In genomic region chr3:109088460-109088859, GRCm38 (mm10) we compare ENCODE assay signal across 29 mouse cellular contexts. TPM values are rescaled to one million over a fixed set of nuclear protein-coding genes. Genes with fewer than 3 reads are reported as not detected.
A peak's percentile ranks its signal among the peaks of the same experiment; 100 is the strongest.
DNase-seq lines count a peak whose midpoint lies in the region; ATAC-seq lines count a peak whose summit lies in the region.
"Had no signal": no experiment of that assay in that cellular context is flagged by ENCODE, and none has a peak within 500 bp of the region (broad histone marks: within the 10 kb centered on the region; RNA-seq: fewer than 3 reads in every experiment).

No protein-coding gene starts in this region.

- no peak overlapping the region for H3K4me3 ChIP-seq in embryonic facial prominence, embryonic 14.5 days (ENCODE audit: low read depth, low read length)
- no peak overlapping the region for H3K4me3 ChIP-seq in embryonic facial prominence, embryonic 10.5 days
- no peak overlapping the region for H3K4me3 ChIP-seq in liver, embryonic 12.5 days
- H3K4me3 ChIP-seq: embryonic facial prominence, embryonic 12.5 days; erythroblast, embryonic 14.5 days; gastrocnemius, adult 2 months; hindbrain, embryonic 10.5 days; hindbrain, embryonic 13.5 days; intestine, embryonic 15.5 days had no signal

- 17% methylated on average over 2 of the region's 2 CpGs for WGBS in embryonic facial prominence, embryonic 14.5 days
- WGBS in embryonic facial prominence, embryonic 10.5 days = 19% methylated on average over 2 of the region's 2 CpGs
- 25% methylated on average over 2 of the region's 2 CpGs for WGBS in liver, embryonic 12.5 days (ENCODE audit: insufficient replicate concordance)

- no peaks in the 10 kb centered on the region for H3K4me1 ChIP-seq in embryonic facial prominence, embryonic 14.5 days (ENCODE audit: control insufficient read depth, insufficient read depth, low read length)
- no peaks in the 10 kb centered on the region for H3K4me1 ChIP-seq in embryonic facial prominence, embryonic 10.5 days
- H3K4me1 ChIP-seq in liver, embryonic 12.5 days = no peaks in the 10 kb centered on the region
- H3K4me1 ChIP-seq: embryonic facial prominence, embryonic 12.5 days; hindbrain, embryonic 10.5 days; hindbrain, embryonic 13.5 days; intestine, embryonic 15.5 days had no signal

- no peaks in the 10 kb centered on the region for H3K36me3 ChIP-seq in embryonic facial prominence, embryonic 14.5 days (ENCODE audit: control insufficient read depth, insufficient read depth, low read length)
- H3K36me3 ChIP-seq in embryonic facial prominence, embryonic 10.5 days (replicated peaks) = no peaks in the 10 kb centered on the region
- H3K36me3 ChIP-seq in liver, embryonic 12.5 days = no peaks in the 10 kb centered on the region
- H3K36me3 ChIP-seq: embryonic facial prominence, embryonic 12.5 days; hindbrain, embryonic 10.5 days; hindbrain, embryonic 13.5 days; intestine, embryonic 15.5 days had no signal

- no peaks in the 10 kb centered on the region for H3K9me3 ChIP-seq in embryonic facial prominence, embryonic 14.5 days (ENCODE audit: control insufficient read depth, low read length)
- H3K9me3 ChIP-seq in embryonic facial prominence, embryonic 10.5 days = no peaks in the 10 kb centered on the region
- no peaks in the 10 kb centered on the region for H3K9me3 ChIP-seq in liver, embryonic 12.5 days (replicated peaks)
- H3K9me3 ChIP-seq: embryonic facial prominence, embryonic 12.5 days; hindbrain, embryonic 10.5 days; hindbrain, embryonic 13.5 days; intestine, embryonic 15.5 days had no signal

- no peak overlapping the region for H3K9ac ChIP-seq in embryonic facial prominence, embryonic 14.5 days (ENCODE audit: low read depth, low read length)
- H3K9ac ChIP-seq in liver, embryonic 12.5 days = no peak overlapping the region
- H3K9ac ChIP-seq: embryonic facial prominence, embryonic 12.5 days; forebrain, postnatal 0 days; hindbrain, embryonic 13.5 days; intestine, embryonic 15.5 days had no signal

- no peak overlapping the region for H3K27ac ChIP-seq in embryonic facial prominence, embryonic 14.5 days (replicated peaks; ENCODE audit: low read depth, low read length)
- no peak overlapping the region for H3K27ac ChIP-seq in embryonic facial prominence, embryonic 10.5 days (replicated peaks)
- H3K27ac ChIP-seq in liver, embryonic 12.5 days = no peak overlapping the region
- H3K27ac ChIP-seq: embryonic facial prominence, embryonic 12.5 days; gastrocnemius, adult 2 months; hindbrain, embryonic 10.5 days; hindbrain, embryonic 13.5 days; intestine, embryonic 15.5 days had no signal

- peak; percentile 32 for DNase-seq in embryonic facial prominence, embryonic 14.5 days (ENCODE audit: low spot score)
- DNase-seq in embryonic facial prominence, embryonic 10.5 days (ENCODE audit: low spot score) = no peak
- DNase-seq in thymus, postnatal 0 days (ENCODE audit: low spot score) = peak; percentile 15
- DNase-seq in thymus, postnatal 14 days = no peak
- DNase-seq in R1 (ENCODE audit: low read depth, low spot score) = peak; percentile 8
- DNase-seq in brain, adult 2 months (ENCODE audit: low read depth, low spot score) = peak; percentile 2
- no peak for DNase-seq in liver
- DNase-seq: adrenal gland, adult 2 months; adrenal gland, postnatal 14 days; cerebellum, adult 18-20 months; cerebellum, adult 9-10 months; cerebellum, postnatal 14 days; forebrain, postnatal 0 days; gastrocnemius, adult 2 months; gastrocnemius, postnatal 14 days; heart, adult 11 months; heart, postnatal 36 days had no signal

- H3K27me3 ChIP-seq in embryonic facial prominence, embryonic 14.5 days (replicated peaks; ENCODE audit: control insufficient read depth, insufficient read depth, low read length) = no peaks in the 10 kb centered on the region
- H3K27me3 ChIP-seq in embryonic facial prominence, embryonic 10.5 days (replicated peaks; ENCODE audit: low read depth, poor library complexity, severe bottlenecking) = no peaks in the 10 kb centered on the region
- H3K27me3 ChIP-seq in liver, embryonic 12.5 days (replicated peaks) = no peaks in the 10 kb centered on the region
- H3K27me3 ChIP-seq: embryonic facial prominence, embryonic 12.5 days; hindbrain, embryonic 13.5 days; intestine, embryonic 15.5 days had no signal

- no peak for ATAC-seq in embryonic facial prominence, embryonic 14.5 days (ENCODE audit: low read depth)
- ATAC-seq in liver, embryonic 12.5 days = no peak
- ATAC-seq: forebrain, embryonic 14.5 days; forebrain, postnatal 0 days; hindbrain, embryonic 16.5 days; intestine, embryonic 15.5 days had no signal

- no peak overlapping the region for H3K4me2 ChIP-seq in embryonic facial prominence, embryonic 14.5 days (ENCODE audit: low read depth, low read length)
- no peak overlapping the region for H3K4me2 ChIP-seq in liver, embryonic 12.5 days
- H3K4me2 ChIP-seq: embryonic facial prominence, embryonic 12.5 days; heart, embryonic 11.5 days; hindbrain, embryonic 13.5 days; intestine, embryonic 15.5 days had no signal

RNA-seq across cellular contexts. Expression of gene Slc25a54, which starts 8.2 kb away (rescaled TPM):
- polyA plus RNA-seq in embryonic facial prominence, embryonic 14.5 days (2014; fragmentation: Nextera tagmentation; extraction: Ambion mirVana) = not detected in 2 replicates
- not detected in 2 replicates for polyA plus RNA-seq in embryonic facial prominence, embryonic 10.5 days (2016; fragmentation: Nextera tagmentation; extraction: Ambion mirVana)
- not detected in 2 replicates for polyA plus RNA-seq in thymus, postnatal 0 days (2015; fragmentation: Nextera tagmentation; extraction: Ambion mirVana)
- not detected in 2 replicates for polyA plus RNA-seq in liver, embryonic 12.5 days (2016; fragmentation: Nextera tagmentation; extraction: Ambion mirVana)
- polyA plus RNA-seq: adrenal gland, adult 2 months; embryonic facial prominence, embryonic 12.5 days; erythroblast, embryonic 14.5 days; forebrain, embryonic 14.5 days; forebrain, postnatal 0 days; frontal cortex, adult 2 months; heart, embryonic 11.5 days; heart, embryonic 14.5 days; heart, postnatal 0 days; hindbrain, embryonic 10.5 days; hindbrain, embryonic 13.5 days; hindbrain, embryonic 16.5 days; intestine, embryonic 15.5 days had no signal

RNA-seq across cellular contexts. Expression of gene Slc25a24, which starts 34.5 kb away (rescaled TPM):
- polyA plus RNA-seq in embryonic facial prominence, embryonic 14.5 days (2014; fragmentation: Nextera tagmentation; extraction: Ambion mirVana) = 47.1 and 54.1 TPM in 2 replicates
- 31.3 and 35.6 TPM in 2 replicates for polyA plus RNA-seq in embryonic facial prominence, embryonic 10.5 days (2016; fragmentation: Nextera tagmentation; extraction: Ambion mirVana)
- polyA plus RNA-seq in thymus, postnatal 0 days (2015; fragmentation: Nextera tagmentation; extraction: Ambion mirVana) = 6.9 and 7.6 TPM in 2 replicates
- polyA plus RNA-seq in liver, embryonic 12.5 days (2016; fragmentation: Nextera tagmentation; extraction: Ambion mirVana) = 10.0 and 10.1 TPM in 2 replicates

Comparison
In these comparisons a context has a peak if more than half of its experiments do, and no peak if none do; other contexts are left out.
1. DNase-seq: peak in embryonic facial prominence, embryonic 14.5 days (single experiment), thymus, postnatal 0 days (single experiment), R1 (single experiment) and brain, adult 2 months (single experiment); none in embryonic facial prominence, embryonic 10.5 days (single experiment), thymus, postnatal 14 days (single experiment) and liver (single experiment).